10 mouse cellular contexts compared by ENCODE assay signal in genomic region chr9:63915976-63916375, GRCm38 (mm10).
A peak's percentile ranks its signal among the peaks of the same experiment; 100 is the strongest.
DNase-seq lines count a peak whose midpoint lies in the region; ATAC-seq and TF ChIP-seq lines count a peak whose summit lies in the region.
"Had no signal": no experiment of that assay in that cellular context is flagged by ENCODE, and none has a peak within 500 bp of the region (broad histone marks: within the 10 kb centered on the region; RNA-seq: fewer than 3 reads in every experiment).

No protein-coding gene starts in this region.

- TF ChIP-seq CTCF in G1E (IDR thresholded peaks at IDR 0.05; ENCODE audit: low read depth, low read length), result peak; percentile 70

- intact Hi-C loops in heart, postnatal 36 days (cut with DNase I), result loop anchor here (5.0 kb wide), 1 partner anchor 41 kb away; no protein-coding TSS in a partner anchor
- intact Hi-C loops in left cerebral cortex, postnatal 4 days (cut with DNase I), result loop anchor here (5.0 kb wide), 1 partner anchor 171 kb away; no protein-coding TSS in a partner anchor

- peak; percentile 43 for DNase-seq in hindbrain, embryonic 10.5 days (ENCODE audit: low spot score)
- peak; percentile 11 for DNase-seq in G1E (ENCODE audit: low spot score)
- peak; percentile 39 for DNase-seq in c-Kit-positive CD71-positive TER-119-negative erythroid progenitor cells, embryonic 14.5 days (ENCODE audit: low read depth)
- peak; percentile 63 to 73 for DNase-seq in heart, postnatal 36 days
- peak; percentile 34 for DNase-seq in left cerebral cortex, postnatal 4 days
- DNase-seq in retina, postnatal 1 day, result peak; percentile 67
- peak; percentile 81 for DNase-seq in urinary bladder, postnatal 25 days (ENCODE audit: low spot score)

- 65% methylated on average over 5 of the region's 5 CpGs for WGBS in hindbrain, embryonic 10.5 days
- WGBS in hindbrain, embryonic 12.5 days, result 68% methylated on average over 5 of the region's 5 CpGs

- H3K36me3 ChIP-seq in hindbrain, embryonic 10.5 days, result no peaks in the 10 kb centered on the region
- H3K36me3 ChIP-seq in hindbrain, embryonic 12.5 days, result no peaks in the 10 kb centered on the region
- no peaks in the 10 kb centered on the region for H3K36me3 ChIP-seq in G1E (replicated peaks)
- H3K36me3 ChIP-seq: limb, embryonic 15.5 days; stomach, embryonic 15.5 days had no signal

- no peak overlapping the region for H3K9ac ChIP-seq in hindbrain, embryonic 12.5 days
- H3K9ac ChIP-seq: limb, embryonic 15.5 days; stomach, embryonic 15.5 days had no signal

- H3K27me3 ChIP-seq in hindbrain, embryonic 10.5 days (ENCODE audit: insufficient read depth, poor library complexity, severe bottlenecking), result no peaks in the 10 kb centered on the region; the same call in none of the 2 replicates
- H3K27me3 ChIP-seq in hindbrain, embryonic 12.5 days, result no peaks in the 10 kb centered on the region
- H3K27me3 ChIP-seq in G1E (ENCODE audit: insufficient read depth, low read length), result peaks cover 23% of the 10 kb centered on the region
- H3K27me3 ChIP-seq: limb, embryonic 15.5 days; stomach, embryonic 15.5 days had no signal

- H3K4me1 ChIP-seq in hindbrain, embryonic 10.5 days (replicated peaks), result peaks cover 21% of the 10 kb centered on the region
- H3K4me1 ChIP-seq in hindbrain, embryonic 12.5 days, result 0 out of 2 replicates have a peak, but pooled peaks cover 7% of the 10 kb centered on the region
- H3K4me1 ChIP-seq in G1E (ENCODE audit: insufficient read depth, low read depth, low read length), result no peaks in the 10 kb centered on the region

- ATAC-seq in hindbrain, embryonic 12.5 days (ENCODE audit: low FRiP score), result no peak
- no peak for ATAC-seq in G1E (ENCODE audit: extremely low read depth, insufficient number of reproducible peaks, low FRiP score, poor library complexity, severe bottlenecking)

- no peak overlapping the region for H3K4me2 ChIP-seq in hindbrain, embryonic 12.5 days (replicated peaks)
- H3K4me2 ChIP-seq: limb, embryonic 15.5 days; stomach, embryonic 15.5 days had no signal

- no peak overlapping the region for H3K27ac ChIP-seq in hindbrain, embryonic 10.5 days
- H3K27ac ChIP-seq in hindbrain, embryonic 12.5 days, result no peak overlapping the region
- H3K27ac ChIP-seq: limb, embryonic 15.5 days; stomach, embryonic 15.5 days had no signal

- H3K4me3 ChIP-seq in hindbrain, embryonic 10.5 days, result no peak overlapping the region
- H3K4me3 ChIP-seq in hindbrain, embryonic 12.5 days, result no peak overlapping the region
- H3K4me3 ChIP-seq in G1E (ENCODE audit: low read depth, low read length), result no peak overlapping the region
- H3K4me3 ChIP-seq: limb, embryonic 15.5 days; stomach, embryonic 15.5 days had no signal

- H3K9me3 ChIP-seq in hindbrain, embryonic 10.5 days, result no peaks in the 10 kb centered on the region
- no peaks in the 10 kb centered on the region for H3K9me3 ChIP-seq in hindbrain, embryonic 12.5 days (replicated peaks)
- no peaks in the 10 kb centered on the region for H3K9me3 ChIP-seq in G1E (replicated peaks)
- H3K9me3 ChIP-seq: limb, embryonic 15.5 days; stomach, embryonic 15.5 days had no signal

Comparison
In these comparisons a context has a peak if more than half of its experiments do, and no peak if none do; other contexts are left out.
1. DNase-seq: peak in every context shown above with its lines; median percentile 81 in urinary bladder, postnatal 25 days; 68 in heart, postnatal 36 days; 67 in retina, postnatal 1 day; 43 in hindbrain, embryonic 10.5 days; 39 in c-Kit-positive CD71-positive TER-119-negative erythroid progenitor cells, embryonic 14.5 days; 34 in left cerebral cortex, postnatal 4 days; 11 in G1E.